Comparison of ENCODE assay signal across 35 mouse cellular contexts in the genomic region with DNA sequence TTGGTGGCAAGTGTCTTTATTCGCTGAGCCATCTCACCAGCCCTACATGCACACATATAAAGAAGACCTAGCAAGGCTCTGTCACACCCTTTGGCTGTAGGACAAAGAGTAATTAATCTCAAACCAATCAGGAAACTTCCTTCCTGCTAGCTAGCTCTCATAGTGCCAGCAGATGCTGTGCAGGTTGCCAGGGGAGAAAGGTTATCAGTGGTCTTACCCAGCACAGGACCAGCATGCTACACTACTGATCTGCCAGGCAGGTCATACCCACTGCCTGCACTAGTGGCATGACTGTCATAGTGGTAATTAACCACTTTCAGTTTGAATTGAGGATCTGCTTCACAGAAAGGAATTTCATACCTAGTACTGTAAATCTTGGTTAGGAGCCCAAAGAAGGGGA. TPM values are rescaled to one million over a fixed set of nuclear protein-coding genes. Genes with fewer than 3 reads are reported as not detected.
DNase-seq lines count a peak whose midpoint lies in the region; ATAC-seq lines count a peak whose summit lies in the region.
"Had no signal": no experiment of that assay in that cellular context is flagged by ENCODE, and none has a peak within 500 bp of the region (broad histone marks: within the 10 kb centered on the region; RNA-seq: fewer than 3 reads in every experiment).

No protein-coding gene starts in this region.

- no peak for DNase-seq in layer of hippocampus, postnatal 25 days (ENCODE audit: extremely low spot score in 1 of 2, low spot score in 1 of 2)
- no peak for DNase-seq in ovary, postnatal 10 days (ENCODE audit: low spot score)
- DNase-seq: adrenal gland, postnatal 10 days; adrenal gland, postnatal 36 days; cerebellum, adult 11 months; cerebellum, adult 2 months; cerebellum, adult 9-11 months; cerebellum, postnatal 36 days; gastrocnemius, postnatal 10 days; gastrocnemius, postnatal 36 days; heart, adult 2 months; heart, postnatal 14 days; heart, postnatal 4 days had no signal

- H3K4me1 ChIP-seq in megakaryocyte, embryonic 14.5 days, result peaks cover 48% of the 10 kb centered on the region
- H3K4me1 ChIP-seq: forebrain, embryonic 10.5 days; forebrain, embryonic 13.5 days; heart, embryonic 10.5 days; heart, embryonic 13.5 days; intestine, embryonic 15.5 days had no signal

- peaks cover 5% of the 10 kb centered on the region for H3K9me3 ChIP-seq in megakaryocyte, embryonic 14.5 days
- H3K9me3 ChIP-seq: forebrain, embryonic 10.5 days; forebrain, embryonic 13.5 days; G1E; heart, embryonic 10.5 days; heart, embryonic 13.5 days; intestine, embryonic 15.5 days had no signal

- peak overlapping the region; percentile 38 for H3K4me3 ChIP-seq in megakaryocyte, embryonic 14.5 days (replicated peaks)
- H3K4me3 ChIP-seq: forebrain, embryonic 10.5 days; forebrain, embryonic 13.5 days; heart, adult 2 months; heart, embryonic 10.5 days; heart, embryonic 13.5 days; intestine, embryonic 15.5 days had no signal

- no peak for ATAC-seq in megakaryocyte, adult 5-6 weeks (ENCODE audit: poor library complexity, severe bottlenecking)
- 0 out of 2 replicates have a peak, but pooled peaks have one; percentile 34 for ATAC-seq in common myeloid progenitor, adult 5-6 weeks (replicated peaks; ENCODE audit: low read depth, poor library complexity, severe bottlenecking)
- peak; percentile 77 for ATAC-seq in megakaryocyte-erythroid progenitor cell, adult 5-6 weeks (replicated peaks; ENCODE audit: low FRiP score, low TSS enrichment, poor library complexity, severe bottlenecking)
- ATAC-seq: forebrain, embryonic 13.5 days; forebrain, embryonic 16.5 days; hindbrain, postnatal 0 days; intestine, embryonic 15.5 days; Patski had no signal

- H3K27me3 ChIP-seq in megakaryocyte, embryonic 14.5 days (replicated peaks), result peaks cover 10% of the 10 kb centered on the region
- H3K27me3 ChIP-seq: CH12.LX; forebrain, embryonic 13.5 days; heart, embryonic 13.5 days; intestine, embryonic 15.5 days had no signal

- H3K36me3 ChIP-seq in megakaryocyte, embryonic 14.5 days (replicated peaks; ENCODE audit: low read length), result peaks cover 5% of the 10 kb centered on the region
- H3K36me3 ChIP-seq: forebrain, embryonic 10.5 days; G1E; heart, embryonic 10.5 days; heart, embryonic 13.5 days; intestine, embryonic 15.5 days had no signal

RNA-seq across cellular contexts. Expression of a gene that starts 29.2 kb away (rescaled TPM):
- not detected in 2 replicates for polyA plus RNA-seq in megakaryocyte, embryonic 14.5 days (2012; ENCODE audit: insufficient read depth, low replicate concordance)
- not detected in 2 replicates for total RNA-seq in megakaryocyte, adult 5-6 weeks (2015)
- total RNA-seq in megakaryocyte, adult 5-6 weeks (2017), result 0.49 TPM in 1 of 2 replicates, not detected in the other
- total RNA-seq in common myeloid progenitor, adult 5-6 weeks (2017), result not detected in 2 replicates
- not detected in 2 replicates for total RNA-seq in megakaryocyte-erythroid progenitor cell, adult 5-6 weeks (2014; fragmentation: Nextera tagmentation)
- not detected in 2 replicates for total RNA-seq in megakaryocyte-erythroid progenitor cell, adult 5-6 weeks (2017)
- total RNA-seq in layer of hippocampus, postnatal 25 days (2021), result not detected
- total RNA-seq: adrenal gland, adult 18-20 months; adrenal gland, postnatal 10 days; adrenal gland, postnatal 36 days; G1E; gastrocnemius, adult 18-20 months; gastrocnemius, postnatal 10 days; gastrocnemius, postnatal 36 days; granulocyte monocyte progenitor cell, adult 5-6 weeks; heart, adult 2 months; heart, postnatal 14 days; heart, postnatal 4 days; hindbrain, postnatal 0 days had no signal
- polyA plus RNA-seq: cerebellum, adult 2 months; embryonic facial prominence, embryonic 11.5 days; embryonic facial prominence, embryonic 14.5 days; forebrain, embryonic 10.5 days; forebrain, embryonic 13.5 days; G1E; heart, adult 2 months; heart, embryonic 10.5 days; heart, embryonic 13.5 days; hindbrain, embryonic 11.5 days; hindbrain, embryonic 14.5 days; hindbrain, postnatal 0 days; intestine, embryonic 15.5 days had no signal

RNA-seq across cellular contexts. Expression of a gene that starts 50.5 kb away (rescaled TPM):
- polyA plus RNA-seq in megakaryocyte, embryonic 14.5 days (2012; ENCODE audit: insufficient read depth, low replicate concordance), result not detected in 2 replicates
- total RNA-seq in megakaryocyte, adult 5-6 weeks (2015), result not detected in 2 replicates
- total RNA-seq in megakaryocyte, adult 5-6 weeks (2017), result not detected in 2 replicates
- total RNA-seq in common myeloid progenitor, adult 5-6 weeks (2017), result not detected in 2 replicates
- not detected in 2 replicates for total RNA-seq in megakaryocyte-erythroid progenitor cell, adult 5-6 weeks (2014; fragmentation: Nextera tagmentation)
- not detected in 2 replicates for total RNA-seq in megakaryocyte-erythroid progenitor cell, adult 5-6 weeks (2017)
- not detected for total RNA-seq in layer of hippocampus, postnatal 25 days (2021)
- total RNA-seq: adrenal gland, adult 18-20 months; adrenal gland, postnatal 10 days; adrenal gland, postnatal 36 days; G1E; gastrocnemius, adult 18-20 months; gastrocnemius, postnatal 36 days; granulocyte monocyte progenitor cell, adult 5-6 weeks; heart, adult 2 months; heart, postnatal 14 days; heart, postnatal 4 days had no signal
- polyA plus RNA-seq: forebrain, embryonic 10.5 days; forebrain, embryonic 13.5 days; forebrain, embryonic 16.5 days; G1E; heart, adult 2 months; heart, embryonic 13.5 days; heart, embryonic 16.5 days; hindbrain, embryonic 11.5 days; hindbrain, embryonic 14.5 days had no signal
